Mouse (Mus musculus) natural killer cell, adult 2 months (primary cell): ENCODE measurements around the gene Fam229a.

Experiments
- DNase-seq, 2 experiments: peaks; one replicate each; pipeline ENCODE4 v3.0.0; 2022; ENCODE audit warnings: low spot score in 2 of 2

Fam229a gene

GRCm38 (mm10) chr4:129495672-129496562, 4.9 kb downstream of the Fam229a start:
- peak in 1 of 2 experiments; percentile 17 for DNase-seq

- DNase-seq = peak; percentile 36 to 43
Observed at GRCm38 (mm10) chr4:129496631-129497030, 5.6 kb downstream of the Fam229a start.

GRCm38 (mm10) chr4:129498941-129499340, 8.0 kb downstream of the Fam229a start:
- no peak for DNase-seq

GRCm38 (mm10) chr4:129500017-129500416, 9.0 kb downstream of the Fam229a start:
- no peak for DNase-seq

- DNase-seq = peak; percentile 87 to 92
Observed at GRCm38 (mm10) chr4:129500607-129501566, 9.9 kb downstream of the Fam229a start.

GRCm38 (mm10) chr4:129502327-129502888, 11.4 kb downstream of the Fam229a start:
- DNase-seq = no peak

- no peak for DNase-seq
Observed at GRCm38 (mm10) chr4:129502901-129503444, 12.0 kb downstream of the Fam229a start.

- no peak for DNase-seq
Observed at GRCm38 (mm10) chr4:129505511-129505910, 14.5 kb downstream of the Fam229a start.

- DNase-seq = no peak
Observed at GRCm38 (mm10) chr4:129507434-129508236, 16.6 kb downstream of the Fam229a start.

GRCm38 (mm10) chr4:129508237-129508515, 17.2 kb downstream of the Fam229a start:
- DNase-seq = no peak

- no peak for DNase-seq
Observed at GRCm38 (mm10) chr4:129508834-129509600, 18.0 kb downstream of the Fam229a start.

GRCm38 (mm10) chr4:129509650-129510049, 18.7 kb downstream of the Fam229a start:
- DNase-seq = no peak

- no peak for DNase-seq
Observed at GRCm38 (mm10) chr4:129510723-129511412, 19.9 kb downstream of the Fam229a start.

GRCm38 (mm10) chr4:129511413-129512096, 20.6 kb downstream of the Fam229a start:
- no peak for DNase-seq

- DNase-seq = peak; percentile 64 to 85
Observed at GRCm38 (mm10) chr4:129513086-129513767, 22.2 kb downstream of the Fam229a start, which contains the start of gene Marcksl1. TSS of gene Marcksl1 (plus strand) at chr4:129513581.

- DNase-seq = no peak
Observed at GRCm38 (mm10) chr4:129513891-129514290, 22.9 kb downstream of the Fam229a start.

GRCm38 (mm10) chr4:129514300-129514898, 23.4 kb downstream of the Fam229a start:
- peak; percentile 22 to 57 for DNase-seq

- DNase-seq = no peak
Observed at GRCm38 (mm10) chr4:129516925-129517324, 25.9 kb downstream of the Fam229a start.
